Mouse (Mus musculus) retina, embryonic 14.5 days (tissue): Measurements from ENCODE around the gene Tfcp2l1.
A peak's percentile ranks its signal among the peaks of the same experiment; 100 is the strongest.

Experiments
- DNase-seq: peaks from one replicate; pipeline ENCODE4 v3.0.0-alpha.2; 2015; ENCODE audit warnings: low spot score

Tfcp2l1 gene

GRCm38 (mm10) chr1:118650771-118651080 is 23.0 kb downstream of the Tfcp2l1 start:
- DNase-seq, result no peak

GRCm38 (mm10) chr1:118658716-118659115 is 31.0 kb downstream of the Tfcp2l1 start:
- no peak for DNase-seq

- DNase-seq, result no peak
Observed at GRCm38 (mm10) chr1:118660880-118661465, 33.2 kb downstream of the Tfcp2l1 start.

- no peak for DNase-seq
Observed at GRCm38 (mm10) chr1:118663062-118663461, 35.3 kb downstream of the Tfcp2l1 start.

GRCm38 (mm10) chr1:118667536-118667935 is 39.8 kb downstream of the Tfcp2l1 start:
- no peak for DNase-seq

- DNase-seq, result peak; percentile 64
Observed at GRCm38 (mm10) chr1:118672196-118672595, 44.5 kb downstream of the Tfcp2l1 start.

GRCm38 (mm10) chr1:118674176-118674575 is 46.4 kb downstream of the Tfcp2l1 start:
- peak; percentile 25 for DNase-seq

GRCm38 (mm10) chr1:118681980-118682379 is 54.2 kb downstream of the Tfcp2l1 start:
- DNase-seq, result no peak

- no peak for DNase-seq
Observed at GRCm38 (mm10) chr1:118683686-118684085, 55.9 kb downstream of the Tfcp2l1 start.

GRCm38 (mm10) chr1:118687726-118688125 is 60.0 kb downstream of the Tfcp2l1 start:
- DNase-seq, result no peak

GRCm38 (mm10) chr1:118689830-118690229 is 62.1 kb downstream of the Tfcp2l1 start:
- DNase-seq, result no peak

- no peak for DNase-seq
Observed at GRCm38 (mm10) chr1:118694436-118694835, 66.7 kb downstream of the Tfcp2l1 start.

GRCm38 (mm10) chr1:118697906-118698305 is 70.2 kb downstream of the Tfcp2l1 start:
- DNase-seq, result no peak

GRCm38 (mm10) chr1:118699118-118699890 is 71.6 kb downstream of the Tfcp2l1 start:
- no peak for DNase-seq

- no peak for DNase-seq
Observed at GRCm38 (mm10) chr1:118699961-118700360, 72.2 kb downstream of the Tfcp2l1 start.

- no peak for DNase-seq
Observed at GRCm38 (mm10) chr1:118711606-118712005, 83.9 kb downstream of the Tfcp2l1 start.

GRCm38 (mm10) chr1:118716225-118716624 is 88.5 kb downstream of the Tfcp2l1 start:
- DNase-seq, result no peak

GRCm38 (mm10) chr1:118718055-118718454 is 90.3 kb downstream of the Tfcp2l1 start:
- DNase-seq, result no peak

- no peak for DNase-seq
Observed at GRCm38 (mm10) chr1:118719699-118720098, 92.0 kb downstream of the Tfcp2l1 start.

GRCm38 (mm10) chr1:118720474-118721095 is 92.8 kb downstream of the Tfcp2l1 start:
- DNase-seq, result no peak

GRCm38 (mm10) chr1:118727075-118727474 is 99.3 kb downstream of the Tfcp2l1 start:
- DNase-seq, result no peak

GRCm38 (mm10) chr1:118728796-118729195 is 101.1 kb downstream of the Tfcp2l1 start:
- DNase-seq, result no peak
